Mouse (Mus musculus) bone marrow macrophage, adult 2 months (primary cell): ENCODE data around the gene Erc2.

Experiments
- CTCF ChIP-seq: IDR thresholded peaks from 2 replicates; pipeline ENCODE4 v1.5.1; 2012; ENCODE audit warnings: low read depth, mild to moderate bottlenecking, low read length, moderate library complexity
- POLR2A ChIP-seq: IDR thresholded peaks from 2 replicates; pipeline ENCODE4 v1.6.1; 2012; ENCODE audit warnings: mild to moderate bottlenecking, low read depth, low read length, borderline replicate concordance

- no peak for TF ChIP-seq POLR2A
- no peak for TF ChIP-seq CTCF
Measured at GRCm38 (mm10) chr14:28381801-28382550, 759.7 kb downstream of the Erc2 start.
